Mouse (Mus musculus) intestine, embryonic 16.5 days (tissue): ENCODE measurements around the gene Gm21885. TPM values are rescaled to one million over a fixed set of nuclear protein-coding genes. Genes with fewer than 3 reads are reported as not detected.

Experiments used
- ATAC-seq: fragments of 200-750 bp; cut with Nextera tagmentation; 2 replicates; pipeline ENCODE4 v1.8.0; 2017; ENCODE audit warnings: moderate TSS enrichment, moderate library complexity
- H3K27ac ChIP-seq: fragments of 300-500 bp; sonication (generic); 2 replicates; pipeline ENCODE4 v1.5.1; 2014; ENCODE audit warnings: mild to moderate bottlenecking, low read length
- H3K27me3 ChIP-seq: fragments of 300-500 bp; sonication (generic); replicated peaks from 2 replicates; pipeline ENCODE4 v1.6.1; 2014; ENCODE audit warnings: low read length, control low read depth, mixed read lengths; ENCODE audit not compliant: control insufficient read depth, insufficient read depth
- H3K36me3 ChIP-seq: fragments of 300-500 bp; sonication (generic); 2 replicates; pipeline ENCODE4 v1.6.1; 2014; ENCODE audit warnings: low read length, control low read depth; ENCODE audit not compliant: control insufficient read depth, insufficient read depth
- H3K4me1 ChIP-seq: fragments of 300-500 bp; sonication (generic); 2 replicates; pipeline ENCODE4 v1.6.1; 2014; ENCODE audit warnings: low read length, control low read depth, mixed read lengths; ENCODE audit not compliant: control insufficient read depth, insufficient read depth
- H3K4me2 ChIP-seq: fragments of 300-500 bp; sonication (generic); 2 replicates; pipeline ENCODE4 v1.6.1; 2014; ENCODE audit warnings: low read depth, low read length, control low read depth
- H3K4me3 ChIP-seq: fragments of 300-500 bp; sonication (generic); 2 replicates; pipeline ENCODE4 v1.5.1; 2014; ENCODE audit warnings: mild to moderate bottlenecking, low read length
- H3K9ac ChIP-seq: fragments of 300-500 bp; sonication (generic); 2 replicates; pipeline ENCODE4 v1.6.1; 2014; ENCODE audit warnings: low read depth, low read length
- H3K9me3 ChIP-seq: fragments of 300-500 bp; sonication (generic); 2 replicates; pipeline ENCODE4 v1.6.1; 2016; ENCODE audit warnings: low read length, control low read depth; ENCODE audit not compliant: control insufficient read depth
- WGBS: fragments of 180-500 bp; shearing (Covaris S2); extraction: QIAGEN DNeasy Blood & Tissue Kit; methylation state at CpG from one replicate; pipeline ENCODE4 v1.1.7; 2014; 5-methylcytosine and 5-hydroxymethylcytosine counted together
- polyA plus RNA-seq: library from polyadenylated mRNA; unstranded; fragments of >200 nt; fragmentation: Nextera tagmentation; extraction: Ambion mirVana; gene quantifications from 2 replicates; pipeline ENCODE4 v1.2.1, GENCODE M21; 2015

The Gm21885 gene
- polyA plus RNA-seq, 1 experiment from 2014 or later = 92.1 TPM

GRCm38 (mm10) chr11:94243422-94244180, 38.1 kb upstream of the Gm21885 start:
- peak overlapping the region; percentile 28; the same call in 1 of the 2 replicates for H3K4me3 ChIP-seq
- no peaks in the 10 kb centered on the region for H3K36me3 ChIP-seq
- H3K4me1 ChIP-seq = peaks cover 39% of the 10 kb centered on the region
- no peaks in the 10 kb centered on the region for H3K9me3 ChIP-seq
- H3K9ac ChIP-seq = no peak overlapping the region
- H3K4me2 ChIP-seq = peak overlapping the region; percentile 65
- ATAC-seq = peak; percentile 10; the same call in 1 of the 2 replicates
- H3K27ac ChIP-seq = peak overlapping the region; percentile 29; the same call in 1 of the 2 replicates
- no peaks in the 10 kb centered on the region for H3K27me3 ChIP-seq
- 42% methylated on average over 15 of the region's 15 CpGs for WGBS

- no peak overlapping the region for H3K4me3 ChIP-seq
- no peak for ATAC-seq
- WGBS = 63% methylated on average over 9 of the region's 9 CpGs
- no peaks in the 10 kb centered on the region for H3K36me3 ChIP-seq
- peaks cover 39% of the 10 kb centered on the region for H3K4me1 ChIP-seq
- H3K9ac ChIP-seq = no peak overlapping the region
- H3K27me3 ChIP-seq = no peaks in the 10 kb centered on the region
- H3K4me2 ChIP-seq = no peak overlapping the region
- H3K9me3 ChIP-seq = no peaks in the 10 kb centered on the region
- no peak overlapping the region for H3K27ac ChIP-seq
Measured at GRCm38 (mm10) chr11:94244385-94244784, 37.3 kb upstream of the Gm21885 start.

DNA sequence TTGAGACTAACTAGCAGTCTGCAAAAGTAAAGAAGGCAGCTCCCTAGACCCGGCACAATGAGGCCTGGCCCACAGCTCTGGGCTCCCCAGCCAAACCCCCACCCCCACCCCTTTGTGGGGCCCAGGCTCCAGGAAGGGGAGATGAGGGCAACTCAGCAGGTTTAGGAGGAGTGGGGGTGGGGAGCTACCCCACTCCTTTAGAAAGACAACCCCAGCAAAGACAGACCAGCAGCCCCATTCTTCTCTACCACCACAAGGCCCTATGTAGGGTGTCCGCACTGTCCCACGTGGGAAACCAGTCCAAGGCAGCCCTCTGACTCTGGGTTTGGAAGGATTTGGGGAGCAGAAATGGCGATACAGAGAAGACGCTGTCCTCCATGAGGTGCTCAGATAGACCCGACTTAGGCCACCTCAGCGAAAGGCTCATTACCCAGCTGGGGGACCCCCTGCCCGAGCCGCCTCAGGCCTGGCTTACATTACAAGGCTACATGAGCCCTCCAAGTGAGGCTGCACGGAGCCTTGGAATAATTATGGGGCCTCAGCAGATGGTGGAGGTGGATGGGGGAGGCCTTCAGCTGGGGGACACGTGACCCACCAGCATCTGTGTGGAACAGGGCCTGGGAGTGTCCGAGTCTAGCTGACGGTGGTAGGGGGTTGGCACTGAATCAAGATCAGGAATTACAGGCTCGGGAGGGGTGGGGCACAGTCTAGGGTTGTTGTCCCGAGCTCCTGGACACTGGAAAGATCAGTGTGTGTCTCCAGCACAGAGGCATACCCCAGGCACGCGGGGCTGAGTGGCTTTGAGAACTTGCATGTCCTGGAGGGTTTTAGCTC, 35.5 kb upstream of the Gm21885 start, which contains the start of gene Wfikkn2:
TSS of gene Wfikkn2 (minus strand) at position 51 of the 834 bp plus-strand sequence.
- ATAC-seq = peak; percentile 73
- H3K36me3 ChIP-seq = no peaks in the 10 kb centered on the region
- peaks cover 34% of the 10 kb centered on the region for H3K4me1 ChIP-seq
- 45% methylated on average over 17 of the region's 17 CpGs for WGBS
- no peaks in the 10 kb centered on the region for H3K9me3 ChIP-seq
- H3K27me3 ChIP-seq = no peaks in the 10 kb centered on the region
- H3K9ac ChIP-seq = no peak within 1 kb of the TSS; the same call in 1 of the 2 replicates
- no peak within 1 kb of the TSS for H3K4me3 ChIP-seq
- no peak within 1 kb of the TSS for H3K4me2 ChIP-seq
- H3K27ac ChIP-seq = peak within 1 kb of the TSS; percentile 37; the same call in 1 of the 2 replicates

DNA sequence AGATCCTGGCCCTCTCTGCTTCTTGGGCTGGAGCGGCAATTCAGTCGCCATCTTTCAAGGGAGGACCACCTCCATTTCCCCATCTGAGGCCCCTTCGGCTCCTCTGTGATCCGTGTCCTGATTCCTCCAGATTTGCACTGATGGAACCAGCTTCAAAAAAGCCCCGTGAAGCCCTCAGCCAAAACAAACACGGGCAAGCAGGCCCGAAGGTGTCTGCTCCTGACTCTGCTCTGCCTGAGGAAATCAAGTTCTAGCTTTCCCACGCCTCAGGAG, 34.9 kb upstream of the Gm21885 start:
- Histone ChIP-seq H3K4me1 (peaks cover 34% of the 10 kb centered on the region), H3K4me3 (no peak overlapping the region), H3K9ac (no peak overlapping the region), H3K4me2 (no peak overlapping the region), H3K27me3 (no peaks in the 10 kb centered on the region), H3K36me3 (no peaks in the 10 kb centered on the region), H3K27ac (peak overlapping the region; percentile 37; the same call in 1 of the 2 replicates), H3K9me3 (no peaks in the 10 kb centered on the region)
- no peak for ATAC-seq
- 59% methylated on average over 8 of the region's 8 CpGs for WGBS

GRCm38 (mm10) chr11:94253156-94253555, 28.5 kb upstream of the Gm21885 start:
- Histone ChIP-seq H3K27ac (no peak overlapping the region), H3K9me3 (no peaks in the 10 kb centered on the region), H3K27me3 (no peaks in the 10 kb centered on the region), H3K36me3 (no peaks in the 10 kb centered on the region), H3K4me3 (no peak overlapping the region), H3K4me1 (no peaks in the 10 kb centered on the region; the same call in 1 of the 2 replicates), H3K4me2 (no peak overlapping the region), H3K9ac (no peak overlapping the region)
- WGBS = 79% methylated on average over 9 of the region's 9 CpGs
- ATAC-seq = no peak

GRCm38 (mm10) chr11:94253691-94254090, 28.0 kb upstream of the Gm21885 start:
- H3K4me3 ChIP-seq = no peak overlapping the region
- WGBS = 88% methylated on average over 10 of the region's 10 CpGs
- no peak overlapping the region for H3K9ac ChIP-seq
- no peak overlapping the region for H3K27ac ChIP-seq
- no peaks in the 10 kb centered on the region for H3K27me3 ChIP-seq
- H3K4me1 ChIP-seq = no peaks in the 10 kb centered on the region; the same call in 1 of the 2 replicates
- no peak for ATAC-seq
- no peak overlapping the region for H3K4me2 ChIP-seq
- H3K9me3 ChIP-seq = no peaks in the 10 kb centered on the region
- H3K36me3 ChIP-seq = no peaks in the 10 kb centered on the region

DNA sequence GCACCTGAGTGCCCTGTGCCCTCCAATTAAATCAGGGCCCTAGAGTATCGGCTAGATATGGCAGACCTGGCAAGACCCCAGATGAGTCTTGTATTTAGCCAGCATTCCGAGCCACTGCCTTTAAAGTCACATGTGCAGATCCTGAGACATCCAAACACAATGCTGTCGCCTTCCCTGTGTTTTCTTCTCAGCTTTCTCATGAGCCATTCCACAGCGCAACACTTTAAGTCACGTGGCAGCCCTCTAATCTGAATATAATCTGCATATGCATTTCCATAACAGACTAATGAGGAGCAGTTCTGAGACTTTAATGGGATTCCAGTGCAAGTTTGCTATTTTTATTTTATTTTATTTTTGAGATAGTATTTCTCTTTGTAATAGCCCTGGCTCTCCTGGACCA, 25.9 kb upstream of the Gm21885 start:
- WGBS = 74% methylated on average over 5 of the region's 5 CpGs
- H3K4me1 ChIP-seq = no peaks in the 10 kb centered on the region; the same call in 1 of the 2 replicates
- no peak overlapping the region for H3K4me3 ChIP-seq
- H3K9ac ChIP-seq = no peak overlapping the region
- no peak overlapping the region for H3K27ac ChIP-seq
- H3K36me3 ChIP-seq = no peaks in the 10 kb centered on the region
- H3K9me3 ChIP-seq = no peaks in the 10 kb centered on the region
- no peak for ATAC-seq
- no peaks in the 10 kb centered on the region for H3K27me3 ChIP-seq
- H3K4me2 ChIP-seq = no peak overlapping the region

DNA sequence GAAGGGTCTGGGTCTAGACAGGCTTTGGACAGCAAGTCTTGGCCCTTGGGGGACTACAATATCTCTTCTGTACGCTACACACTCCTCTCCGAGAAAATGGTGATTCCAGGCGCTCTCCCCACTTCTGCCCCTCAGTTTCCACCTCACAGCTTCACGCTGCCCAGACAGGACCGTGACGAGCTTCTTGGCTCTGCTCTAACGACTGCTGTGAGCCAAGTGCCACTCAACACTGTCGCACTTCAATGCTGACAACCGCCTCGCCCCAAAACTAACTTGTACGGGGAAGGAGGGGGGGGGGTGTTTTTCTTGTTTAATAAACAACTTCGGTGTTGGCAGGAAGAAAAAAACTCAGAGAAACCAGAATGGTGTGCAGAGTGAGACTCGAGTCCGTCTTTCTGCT, 23.7 kb upstream of the Gm21885 start:
- Histone ChIP-seq H3K27me3 (no peaks in the 10 kb centered on the region), H3K4me3 (no peak overlapping the region), H3K4me1 (no peaks in the 10 kb centered on the region; the same call in 1 of the 2 replicates), H3K4me2 (no peak overlapping the region), H3K36me3 (no peaks in the 10 kb centered on the region), H3K9ac (no peak overlapping the region), H3K27ac (no peak overlapping the region), H3K9me3 (no peaks in the 10 kb centered on the region)
- no peak for ATAC-seq
- 74% methylated on average over 14 of the region's 14 CpGs for WGBS

DNA sequence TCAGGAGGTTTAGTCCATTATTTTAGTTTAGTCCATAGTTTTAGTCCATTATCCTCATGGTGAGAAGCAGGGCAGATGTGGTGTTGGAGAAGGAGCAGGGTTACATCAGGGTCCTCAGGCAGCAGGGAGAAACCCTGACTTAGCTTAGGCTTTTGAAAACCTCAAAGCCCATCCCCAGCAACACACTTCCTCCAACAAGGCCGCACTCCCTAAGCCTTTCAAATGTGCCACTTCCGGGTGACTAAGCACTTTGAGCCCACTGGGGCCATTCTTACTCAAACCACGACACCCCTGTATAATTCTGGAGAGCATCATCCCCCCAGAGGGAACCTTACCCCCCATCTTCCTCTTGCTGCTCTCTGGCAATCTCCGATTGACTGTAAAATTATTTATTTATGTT, 21.9 kb upstream of the Gm21885 start:
- H3K36me3 ChIP-seq = no peaks in the 10 kb centered on the region
- ATAC-seq = no peak
- no peaks in the 10 kb centered on the region for H3K27me3 ChIP-seq
- 76% methylated on average over 4 of the region's 4 CpGs for WGBS
- H3K4me2 ChIP-seq = no peak overlapping the region
- H3K27ac ChIP-seq = no peak overlapping the region
- no peaks in the 10 kb centered on the region for H3K9me3 ChIP-seq
- no peak overlapping the region for H3K9ac ChIP-seq
- H3K4me3 ChIP-seq = no peak overlapping the region
- H3K4me1 ChIP-seq = no peaks in the 10 kb centered on the region; the same call in 1 of the 2 replicates
